Mouse (Mus musculus): ENCODE results near the gene Gm21409. TPM values are rescaled to one million over a fixed set of nuclear protein-coding genes. Genes with fewer than 3 reads are reported as not detected.
"Not testable (repeated sequence)": the region's sequence is repeated elsewhere in the genome, so short reads cannot be mapped to it uniquely, and the experiment has no call there.

Gm21409 gene
- not detected for total RNA-seq (2021)

DNA sequence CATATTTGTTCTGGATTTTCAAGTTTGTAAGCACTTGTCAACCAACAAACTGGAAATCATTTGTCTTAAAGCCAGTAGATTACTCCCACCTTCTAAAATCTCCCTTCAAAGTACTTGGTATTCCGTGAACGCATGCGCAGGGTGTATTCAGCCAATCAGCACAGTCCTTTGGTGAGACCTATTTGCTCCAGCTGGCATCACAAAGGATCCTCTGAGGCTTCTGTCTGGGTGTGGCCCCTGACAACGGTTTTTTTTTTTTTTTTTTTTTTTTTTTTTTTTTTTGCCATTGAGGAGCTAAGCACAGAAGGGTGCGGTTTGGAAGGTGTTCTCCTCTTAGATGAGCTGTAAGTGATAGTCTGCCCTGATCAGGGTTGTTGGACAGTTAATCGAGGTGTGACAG, at the start of gene Gm21409:
Gene Gm21409 (plus strand): TSS at position 301 of the 400 bp plus-strand sequence.
- intact Hi-C loops (cut with DNase I); DNase-seq (ENCODE audit: low spot score in 2 of 2): not testable (repeated sequence)

Other genes starting within 250 kb of the Gm21409 start
- gene Gm21394, start 181.8 kb upstream of the Gm21409 start, total RNA-seq (2021) = not detected

All from left cerebral cortex, postnatal 25 days (tissue).